Mouse (Mus musculus) CH12.LX (cell line): ENCODE measurements at regions not wholly inside any gene's neighbourhood (a gene's known extent, or its start where the extent isn't known, plus 50 kb on each side); places are given as distances from the start of the nearest gene placed in this dataset.

Source experiments
- DNase-seq: peaks from one replicate; pipeline ENCODE4 v3.0.0-alpha.2; 2013; ENCODE audit errors: extremely low read depth
- H3K27ac ChIP-seq: 2 replicates; pipeline ENCODE4 v1.5.1; 2012; ENCODE audit warnings: low read depth, mild to moderate bottlenecking, control low read depth, moderate library complexity; ENCODE audit not compliant: insufficient read depth
- H3K27me3 ChIP-seq: replicated peaks from 2 replicates; pipeline ENCODE3; 2012; ENCODE audit warnings: inconsistent platforms
- H3K36me3 ChIP-seq, 2 experiments: replicated peaks in 1 of 2; 2 replicates each; pipeline versions ENCODE3 to v1.6.1; 2012; ENCODE audit warnings: inconsistent platforms in 1 of 2, low read length in 1 of 2, mild to moderate bottlenecking in 1 of 2, mixed read lengths in 1 of 2, moderate library complexity in 1 of 2; ENCODE audit not compliant: control insufficient read depth in 1 of 2, insufficient read depth in 1 of 2
- H3K4me1 ChIP-seq, 2 experiments: 2 replicates each; pipeline ENCODE4 v1.6.1; 2012; ENCODE audit warnings: inconsistent platforms in 1 of 2, moderate library complexity in 1 of 2; ENCODE audit not compliant: insufficient read depth in 2 of 2, control insufficient read depth in 1 of 2
- H3K4me2 ChIP-seq: 2 replicates; pipeline ENCODE4 v1.6.1; 2012; ENCODE audit warnings: low read depth, mild to moderate bottlenecking, control low read depth; ENCODE audit not compliant: poor library complexity, insufficient read depth, severe bottlenecking
- H3K4me3 ChIP-seq, 3 experiments: fragments of 150-350 bp in 1 of 3; sonication (generic) in 1 of 3; replicated peaks in 1 of 3; 2 replicates each; pipeline versions ENCODE3 to v1.5.1; 2011 to 2012; ENCODE audit warnings: low read depth in 2 of 3, low read length in 2 of 3, mild to moderate bottlenecking in 2 of 3, moderate library complexity in 2 of 3, control low read depth in 1 of 3, improper control_type of control experiment in 1 of 3, inconsistent platforms in 1 of 3, mixed read lengths in 1 of 3; ENCODE audit not compliant: poor library complexity in 1 of 3
- H3K79me2 ChIP-seq: replicated peaks from 2 replicates; pipeline ENCODE4 v1.6.1; 2012; ENCODE audit warnings: mild to moderate bottlenecking, moderate library complexity; ENCODE audit not compliant: control insufficient read depth, poor library complexity, insufficient read depth, severe bottlenecking; ENCODE audit errors: extremely low read depth
- H3K9ac ChIP-seq: 2 replicates; pipeline ENCODE4 v1.6.1; 2012; ENCODE audit warnings: low read depth, mild to moderate bottlenecking, control low read depth, moderate library complexity; ENCODE audit not compliant: insufficient read depth
- H3K9me3 ChIP-seq: replicated peaks from 2 replicates; pipeline ENCODE3; 2012; ENCODE audit warnings: low read length, inconsistent platforms, mixed read lengths
- CTCF ChIP-seq, 2 experiments: IDR thresholded peaks in 1 of 2; conservative IDR thresholded peaks in 1 of 2; 2 replicates each; pipeline ENCODE4 v1.5.1; 2011 to 2012; ENCODE audit warnings: low read depth in 2 of 2, low read length in 2 of 2, improper control_type of control experiment in 1 of 2, inconsistent platforms in 1 of 2, mild to moderate bottlenecking in 1 of 2, moderate library complexity in 1 of 2
- ELF1 ChIP-seq: IDR thresholded peaks from 2 replicates; pipeline ENCODE4 v1.6.1; 2014; ENCODE audit warnings: low read depth, mild to moderate bottlenecking, inconsistent platforms, low read length, improper control_type of control experiment
- ETS1 ChIP-seq: conservative IDR thresholded peaks from 2 replicates; pipeline ENCODE4 v1.6.1; 2012; ENCODE audit warnings: low read depth, mild to moderate bottlenecking, inconsistent platforms, low read length, improper control_type of control experiment, moderate library complexity
- GABPA ChIP-seq: IDR thresholded peaks from 2 replicates; pipeline ENCODE4 v1.6.1; 2012; ENCODE audit warnings: low read depth, low read length, improper control_type of control experiment, inconsistent platforms; ENCODE audit not compliant: insufficient replicate concordance
- IRF4 ChIP-seq: IDR thresholded peaks from 2 replicates; pipeline ENCODE4 v1.6.1; 2014; ENCODE audit warnings: low read depth, mild to moderate bottlenecking, inconsistent platforms, low read length, improper control_type of control experiment
- JUN ChIP-seq: IDR thresholded peaks from 2 replicates; pipeline ENCODE4 v1.6.1; 2011; ENCODE audit warnings: low read depth, mild to moderate bottlenecking, low read length, improper control_type of control experiment, moderate library complexity; ENCODE audit not compliant: insufficient read depth
- MAFK ChIP-seq: IDR thresholded peaks from 2 replicates; pipeline ENCODE4 v1.6.1; 2011; ENCODE audit warnings: low read length, improper control_type of control experiment; ENCODE audit not compliant: insufficient replicate concordance
- MAX ChIP-seq: IDR thresholded peaks from 2 replicates; pipeline ENCODE4 v1.6.1; 2011; ENCODE audit warnings: low read length, improper control_type of control experiment
- MXI1 ChIP-seq: IDR thresholded peaks from 2 replicates; pipeline ENCODE4 v1.6.1; 2011; ENCODE audit warnings: mild to moderate bottlenecking, low read depth, low read length, improper control_type of control experiment
- MYC ChIP-seq: IDR thresholded peaks from 2 replicates; pipeline ENCODE4 v1.6.1; 2011; ENCODE audit warnings: low read depth, mild to moderate bottlenecking, improper control_type of control experiment, low read length
- NRF1 ChIP-seq: IDR thresholded peaks from 2 replicates; pipeline ENCODE4 v1.6.1; 2014; ENCODE audit warnings: low read depth, mild to moderate bottlenecking, inconsistent platforms, low read length, improper control_type of control experiment, moderate library complexity
- PAX5 ChIP-seq: IDR thresholded peaks from 2 replicates; pipeline ENCODE4 v1.6.1; 2012; ENCODE audit warnings: low read length, inconsistent platforms, mixed read lengths
- POLR2A ChIP-seq: IDR thresholded peaks from 2 replicates; pipeline ENCODE4 v1.6.1; 2011; ENCODE audit warnings: low read depth, mild to moderate bottlenecking, improper control_type of control experiment, low read length
- RCOR1 ChIP-seq: conservative IDR thresholded peaks from 2 replicates; pipeline ENCODE4 v1.6.1; 2012; ENCODE audit warnings: low read depth, mild to moderate bottlenecking, inconsistent platforms, low read length, improper control_type of control experiment
- SIN3A ChIP-seq: IDR thresholded peaks from 2 replicates; pipeline ENCODE4 v1.6.1; 2012; ENCODE audit warnings: low read length, improper control_type of control experiment, inconsistent platforms
- SMC3 ChIP-seq: IDR thresholded peaks from 2 replicates; pipeline ENCODE4 v1.6.1; 2011; ENCODE audit warnings: low read depth, low read length, improper control_type of control experiment
- USF1 ChIP-seq: IDR thresholded peaks from 2 replicates; pipeline ENCODE4 v1.6.1; 2014; ENCODE audit warnings: low read depth, mild to moderate bottlenecking, inconsistent platforms, low read length, improper control_type of control experiment
- USF2 ChIP-seq: conservative IDR thresholded peaks from 2 replicates; pipeline ENCODE4 v1.6.1; 2011; ENCODE audit warnings: low read depth, low read length, improper control_type of control experiment
- ZC3H11A ChIP-seq: IDR thresholded peaks from 2 replicates; pipeline ENCODE4 v1.6.1; 2012; ENCODE audit warnings: low read depth, mild to moderate bottlenecking, inconsistent platforms, low read length, improper control_type of control experiment
- ZKSCAN1 ChIP-seq: IDR thresholded peaks from 2 replicates; pipeline ENCODE4 v1.6.1; 2012; ENCODE audit warnings: low read depth, inconsistent platforms, low read length, improper control_type of control experiment, borderline replicate concordance
- ZMIZ1 ChIP-seq: IDR thresholded peaks from 2 replicates; pipeline ENCODE4 v1.6.1; 2012; ENCODE audit warnings: low read depth, mild to moderate bottlenecking, inconsistent platforms, low read length, improper control_type of control experiment
- ZNF384 ChIP-seq: IDR thresholded peaks from 2 replicates; pipeline ENCODE4 v1.6.1; 2012; ENCODE audit warnings: low read depth, low read length, improper control_type of control experiment, inconsistent platforms
- dilution Hi-C: fragments of 300-500 bp; cut with MboI; formaldehyde crosslinking; loops from 2 replicates; pipeline ENCODE4 v1.14.3; 2020; ENCODE audit warnings: low sequenced_read_pairs; ENCODE audit not compliant: extremely low pct_unique_long_range_greater_than_20kb, extremely low pct_ligation_motif_present
- in situ Hi-C: fragments of 300-500 bp; cut with MboI; formaldehyde crosslinking; loops from 3 replicates; pipeline ENCODE4 v1.14.3; 2019; ENCODE audit warnings: low sequenced_read_pairs, low pct_ligation_motif_present, low pct_unique_long_range_greater_than_20kb, mixed read lengths

- TF ChIP-seq ZC3H11A (no peak), ZKSCAN1 (no peak), USF1 (no peak), MAFK (no peak), IRF4 (no peak), SIN3A (no peak), GABPA (no peak), ETS1 (no peak), ZNF384 (no peak), MAX (no peak), ELF1 (no peak), ZMIZ1 (no peak), JUN (no peak), PAX5 (no peak)
- H3K79me2 ChIP-seq, result no peaks in the 10 kb centered on the region
- H3K36me3 ChIP-seq, result no peaks in the 10 kb centered on the region
- H3K4me1 ChIP-seq, result peaks cover 0 to 6% of the 10 kb centered on the region in 2 experiments; a peak in 1 of 4 replicates
- in situ Hi-C loops (no loop called here), dilution Hi-C loops (no loop called here)
- no peak overlapping the region for H3K9ac ChIP-seq
- H3K4me2 ChIP-seq, result no peak overlapping the region
- no peak overlapping the region for H3K4me3 ChIP-seq
- H3K27ac ChIP-seq, result no peak overlapping the region
- no peak for DNase-seq
- no peaks in the 10 kb centered on the region for H3K27me3 ChIP-seq
- no peaks in the 10 kb centered on the region for H3K9me3 ChIP-seq
Measured at GRCm38 (mm10) chr12:118775463-118776064, 70.6 kb upstream of the Sp8 start.

DNA sequence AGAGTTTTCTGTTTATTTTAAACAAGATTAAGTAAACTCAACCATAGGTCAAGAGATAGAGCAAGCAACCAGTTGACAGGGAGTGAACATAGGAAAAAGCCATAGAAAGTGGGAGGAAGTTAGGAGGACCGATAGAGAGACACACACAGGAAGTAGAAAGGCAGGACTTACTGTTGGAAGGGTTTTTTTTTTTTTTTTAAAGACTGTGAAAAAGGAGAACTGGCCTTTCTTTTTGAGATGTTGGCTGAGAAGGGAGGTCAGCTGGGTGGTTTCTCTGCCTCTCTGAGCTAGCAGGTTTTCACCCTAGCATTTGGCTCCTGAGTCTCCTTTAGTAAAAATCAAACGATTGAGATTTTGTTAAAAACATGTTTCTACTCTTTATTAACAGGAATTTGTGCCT lies 73.3 kb upstream of the Sp8 start:
- TF ChIP-seq ELF1, result no peak
- TF ChIP-seq ZNF384, result peak; percentile 76
- in situ Hi-C loops (no loop called here), dilution Hi-C loops (no loop called here)
- Histone ChIP-seq H3K4me2 (no peak overlapping the region), H3K9ac (no peak overlapping the region), H3K79me2 (no peaks in the 10 kb centered on the region), H3K27ac (no peak overlapping the region), H3K9me3 (no peaks in the 10 kb centered on the region), H3K4me3 (no peak overlapping the region), H3K4me1 (peaks cover 0 to 6% of the 10 kb centered on the region in 2 experiments; a peak in 1 of 4 replicates), H3K36me3 (no peaks in the 10 kb centered on the region), H3K27me3 (no peaks in the 10 kb centered on the region)
- DNase-seq, result peak; percentile 25

DNA sequence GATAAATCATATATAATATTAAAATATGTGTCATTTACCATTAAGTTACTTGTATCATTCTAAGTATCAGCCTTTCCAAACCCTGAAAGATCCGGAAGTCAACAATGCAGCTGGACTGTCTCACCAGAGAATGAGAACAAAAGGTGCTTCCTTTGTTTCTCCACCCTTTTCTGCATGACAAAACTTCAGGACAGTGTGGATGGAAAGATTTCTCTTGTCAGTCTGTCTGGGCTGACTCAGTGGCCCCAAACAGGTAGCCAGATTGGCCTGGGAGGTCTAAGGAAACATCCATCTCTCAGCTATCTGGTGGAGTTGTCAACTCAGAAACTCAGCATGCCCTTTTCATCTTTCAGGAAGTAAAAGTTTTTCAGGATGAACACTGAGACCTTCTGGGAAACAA lies 79.7 kb upstream of the Sp8 start:
- Histone ChIP-seq H3K4me3 (no peak overlapping the region), H3K27ac (no peak overlapping the region), H3K4me2 (no peak overlapping the region), H3K9ac (no peak overlapping the region), H3K79me2 (no peaks in the 10 kb centered on the region), H3K9me3 (no peaks in the 10 kb centered on the region), H3K36me3 (no peaks in the 10 kb centered on the region), H3K27me3 (no peaks in the 10 kb centered on the region), H3K4me1 (no peaks in the 10 kb centered on the region)
- no peak for DNase-seq
- dilution Hi-C loops (no loop called here), in situ Hi-C loops (no loop called here)
- no peak for TF ChIP-seq CTCF (conservative IDR thresholded peaks at IDR 0.05 in 1 of 2, IDR thresholded peaks at IDR 0.05 in 1 of 2; ENCODE audit: low read depth in 2 of 2, low read length in 2 of 2)
- TF ChIP-seq SMC3, result no peak
- TF ChIP-seq NRF1, result no peak
- TF ChIP-seq USF2, result no peak
- no peak for TF ChIP-seq MXI1
- no peak for TF ChIP-seq USF1
- no peak for TF ChIP-seq RCOR1
- TF ChIP-seq MYC, result no peak
- no peak for TF ChIP-seq ZNF384
- no peak for TF ChIP-seq POLR2A
- no peak for TF ChIP-seq PAX5
